Mouse (Mus musculus) mouse trophoblast stem cell (cell line): ENCODE results near the gene Pdzph1.

Experiments used
- in situ Hi-C, 2 experiments: fragments of 300-500 bp; cut with MseI, MboI; formaldehyde crosslinking; loops; 2 replicates in 1 of 2; 3 replicates in 1 of 2; pipeline ENCODE4 v1.15.1; 2025

The Pdzph1 gene

GRCm38 (mm10) chr17:58923316-58923866 is 67.8 kb downstream of the Pdzph1 start:
- in situ Hi-C loops: loop anchor here in 1 of 2 experiments (25.0 kb wide), 2 partner anchors 336 to 1161 kb away; partner anchors contain the start of gene Cntnap5c

- in situ Hi-C loops: loop anchor here in 1 of 2 experiments (25.0 kb wide), 2 partner anchors 336 to 1161 kb away; partner anchors contain the start of gene Cntnap5c
Measured at GRCm38 (mm10) chr17:58922821-58923220, 68.4 kb downstream of the Pdzph1 start.

- in situ Hi-C loops: loop anchor here (10.0 to 25.0 kb wide), 3 partner anchors 333 to 1158 kb away; partner anchors contain the start of gene Cntnap5c (in 1 of the 2)
Measured at GRCm38 (mm10) chr17:58919927-58920326, 71.2 kb downstream of the Pdzph1 start.

- in situ Hi-C loops: loop anchor here (10.0 to 25.0 kb wide), 3 partner anchors 332 to 1157 kb away; partner anchors contain the start of gene Cntnap5c (in 1 of the 2)
Measured at GRCm38 (mm10) chr17:58919061-58919460, 72.1 kb downstream of the Pdzph1 start.

- in situ Hi-C loops: loop anchor here (10.0 to 25.0 kb wide), 3 partner anchors 331 to 1156 kb away; partner anchors contain the start of gene Cntnap5c (in 1 of the 2)
Measured at GRCm38 (mm10) chr17:58918539-58918938, 72.6 kb downstream of the Pdzph1 start.

DNA sequence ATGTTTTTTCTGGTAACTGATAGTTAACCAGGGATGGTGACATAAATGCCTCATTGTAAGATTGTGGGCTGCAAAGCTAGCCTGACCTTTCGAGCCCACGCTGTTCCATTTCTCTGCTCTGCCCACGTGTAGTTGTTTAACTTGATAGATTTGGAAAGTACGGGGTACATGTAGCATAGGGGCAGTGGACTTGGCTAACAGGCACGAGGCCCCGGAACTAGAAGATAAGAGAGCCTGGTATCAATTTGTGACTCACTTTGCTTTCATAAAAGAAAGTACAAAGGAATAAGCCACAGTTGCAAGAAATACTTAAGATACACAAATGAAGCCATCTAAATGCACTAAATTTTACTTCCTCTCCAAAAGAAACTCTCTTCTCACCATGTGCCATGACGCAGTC is 79.6 kb downstream of the Pdzph1 start:
- in situ Hi-C loops: loop anchor here (10.0 to 25.0 kb wide), 3 partner anchors 324 to 1149 kb away; partner anchors contain the start of gene Cntnap5c (in 1 of the 2)

DNA sequence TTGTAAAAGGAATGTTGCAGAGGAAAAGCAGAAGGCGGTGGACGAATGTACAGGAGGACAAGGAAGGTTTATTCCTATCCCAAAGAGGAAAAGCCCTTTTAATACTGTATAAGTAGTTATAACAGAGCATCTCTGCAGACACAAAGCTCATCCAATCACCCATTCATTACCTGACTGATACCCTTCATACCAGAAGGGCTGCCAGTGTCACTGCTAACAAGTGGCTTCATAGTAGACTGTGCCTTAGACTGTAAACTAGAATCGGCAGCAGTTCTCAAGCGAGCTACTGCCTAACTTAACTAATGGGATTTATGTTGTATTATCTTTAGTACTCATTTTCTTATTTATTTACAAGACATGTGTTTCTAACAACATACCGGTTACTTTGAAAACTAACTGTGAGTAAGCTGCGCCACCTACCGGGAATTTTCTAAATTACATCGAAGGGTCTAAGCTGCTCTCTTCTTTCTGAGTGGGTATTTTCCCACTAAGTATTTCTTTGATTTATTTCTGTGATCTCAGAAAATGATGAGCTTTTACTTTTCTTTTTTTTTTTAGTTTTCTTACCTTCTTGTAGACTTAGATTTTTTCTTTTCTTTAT is 82.0 kb downstream of the Pdzph1 start:
- in situ Hi-C loops: loop anchor here in 1 of 2 experiments (25.0 kb wide), 2 partner anchors 322 to 1147 kb away; partner anchors contain the start of gene Cntnap5c

DNA sequence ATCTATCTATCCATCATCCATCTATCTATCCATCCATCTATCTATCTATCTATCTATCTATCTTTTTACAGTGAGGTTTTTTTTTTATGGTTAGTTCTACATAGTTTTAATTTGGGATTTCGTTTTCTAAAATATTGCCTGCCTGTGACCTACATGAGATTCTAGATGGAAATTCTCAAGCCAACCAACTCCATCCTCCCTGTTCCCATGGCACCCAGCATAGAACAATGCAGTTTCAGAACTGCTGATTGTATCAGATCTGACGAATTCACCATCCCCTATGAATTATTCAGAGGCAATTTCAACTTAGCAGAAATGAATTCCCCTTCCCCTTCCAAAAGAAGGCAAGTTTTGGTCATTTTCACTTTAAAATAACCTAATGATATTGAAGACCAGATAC is 85.2 kb downstream of the Pdzph1 start:
- in situ Hi-C loops: loop anchor here in 1 of 2 experiments (25.0 kb wide), 2 partner anchors 319 to 1144 kb away; partner anchors contain the start of gene Cntnap5c

- in situ Hi-C loops: no loop called here
Measured at GRCm38 (mm10) chr17:58891488-58892210, 99.5 kb downstream of the Pdzph1 start.

- in situ Hi-C loops: no loop called here
Measured at GRCm38 (mm10) chr17:58889905-58890645, 101.1 kb downstream of the Pdzph1 start.

DNA sequence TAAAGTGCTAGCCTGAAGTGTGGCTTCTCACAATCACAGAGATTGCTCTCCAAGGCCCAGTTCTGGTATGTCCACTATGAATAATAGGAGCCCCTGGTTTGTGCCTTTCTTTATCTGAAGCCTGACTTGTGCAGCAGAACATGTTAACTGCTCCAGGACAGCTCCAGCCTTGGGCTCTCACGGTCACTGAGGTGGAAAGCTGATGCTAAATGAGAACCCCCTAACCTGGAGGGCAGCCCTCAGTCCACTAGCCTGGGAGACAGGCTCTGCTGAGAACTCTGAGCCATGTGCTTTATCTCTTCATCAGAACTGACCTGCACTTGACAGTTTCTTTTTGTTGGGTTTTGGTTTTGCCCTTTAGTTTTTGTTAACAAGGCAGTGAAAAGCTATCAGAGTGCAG is 106.8 kb downstream of the Pdzph1 start:
- in situ Hi-C loops: no loop called here

DNA sequence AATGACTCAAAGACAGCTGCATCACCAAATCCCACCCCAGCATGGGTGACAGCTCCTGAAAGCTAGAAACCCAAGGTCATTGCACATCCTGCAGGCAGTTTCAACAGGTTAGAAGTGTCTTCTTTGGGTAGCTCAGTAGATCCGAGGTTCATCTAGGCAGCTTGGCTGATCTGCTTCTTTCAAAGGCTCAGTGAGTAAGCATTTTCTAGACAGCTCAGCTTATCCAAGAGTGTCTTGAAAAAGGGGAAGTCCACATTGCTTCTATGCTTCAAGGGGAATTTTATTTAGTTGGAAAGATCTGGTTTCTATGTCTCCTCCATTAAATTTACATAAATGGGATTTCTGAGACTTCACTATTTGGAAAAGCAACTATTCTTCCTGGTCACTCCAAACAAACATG is 117.8 kb downstream of the Pdzph1 start:
- in situ Hi-C loops: no loop called here

GRCm38 (mm10) chr17:58870795-58871194 is 120.4 kb downstream of the Pdzph1 start:
- in situ Hi-C loops: no loop called here
